Mouse (Mus musculus) limb, embryonic 10.5 days (tissue): ENCODE measurements around the gene Cdc6. TPM values are rescaled to one million over a fixed set of nuclear protein-coding genes. Genes with fewer than 3 reads are reported as not detected.
A peak's percentile ranks its signal among the peaks of the same experiment; 100 is the strongest.

Experiments used
- DNase-seq: peaks from one replicate; pipeline ENCODE4 v3.0.0-alpha.2; 2017; ENCODE audit warnings: low spot score
- H3K27ac ChIP-seq: fragments of 300-500 bp; sonication (generic); 2 replicates; pipeline ENCODE4 v1.5.1; 2016; ENCODE audit warnings: mild to moderate bottlenecking
- H3K27me3 ChIP-seq: fragments of 300-500 bp; sonication (generic); 2 replicates; pipeline ENCODE4 v1.6.1; 2016; ENCODE audit warnings: low read depth, mild to moderate bottlenecking; ENCODE audit not compliant: poor library complexity, severe bottlenecking
- H3K36me3 ChIP-seq: fragments of 300-500 bp; sonication (generic); 2 replicates; pipeline ENCODE4 v1.6.1; 2016; ENCODE audit warnings: mild to moderate bottlenecking, moderate library complexity
- H3K4me1 ChIP-seq: fragments of 300-500 bp; sonication (generic); 2 replicates; pipeline ENCODE4 v1.6.1; 2016
- H3K4me3 ChIP-seq: fragments of 300-500 bp; sonication (generic); 2 replicates; pipeline ENCODE4 v1.5.1; 2016; ENCODE audit warnings: mild to moderate bottlenecking, moderate library complexity
- H3K9me3 ChIP-seq: fragments of 300-500 bp; sonication (generic); replicated peaks from 2 replicates; pipeline ENCODE4 v1.6.1; 2016; ENCODE audit warnings: mild to moderate bottlenecking
- WGBS: fragments of 180-500 bp; shearing (Covaris S2); methylation state at CpG from one replicate; pipeline ENCODE4 v1.1.7; 2016; 5-methylcytosine and 5-hydroxymethylcytosine counted together
- polyA plus RNA-seq: library from polyadenylated mRNA; unstranded; fragments of >200 nt; fragmentation: Nextera tagmentation; extraction: Ambion mirVana; gene quantifications from 2 replicates; pipeline ENCODE4 v1.2.1, GENCODE M21; 2016

Gene Cdc6
- 69.9 and 79.5 TPM in 2 replicates for polyA plus RNA-seq

DNA sequence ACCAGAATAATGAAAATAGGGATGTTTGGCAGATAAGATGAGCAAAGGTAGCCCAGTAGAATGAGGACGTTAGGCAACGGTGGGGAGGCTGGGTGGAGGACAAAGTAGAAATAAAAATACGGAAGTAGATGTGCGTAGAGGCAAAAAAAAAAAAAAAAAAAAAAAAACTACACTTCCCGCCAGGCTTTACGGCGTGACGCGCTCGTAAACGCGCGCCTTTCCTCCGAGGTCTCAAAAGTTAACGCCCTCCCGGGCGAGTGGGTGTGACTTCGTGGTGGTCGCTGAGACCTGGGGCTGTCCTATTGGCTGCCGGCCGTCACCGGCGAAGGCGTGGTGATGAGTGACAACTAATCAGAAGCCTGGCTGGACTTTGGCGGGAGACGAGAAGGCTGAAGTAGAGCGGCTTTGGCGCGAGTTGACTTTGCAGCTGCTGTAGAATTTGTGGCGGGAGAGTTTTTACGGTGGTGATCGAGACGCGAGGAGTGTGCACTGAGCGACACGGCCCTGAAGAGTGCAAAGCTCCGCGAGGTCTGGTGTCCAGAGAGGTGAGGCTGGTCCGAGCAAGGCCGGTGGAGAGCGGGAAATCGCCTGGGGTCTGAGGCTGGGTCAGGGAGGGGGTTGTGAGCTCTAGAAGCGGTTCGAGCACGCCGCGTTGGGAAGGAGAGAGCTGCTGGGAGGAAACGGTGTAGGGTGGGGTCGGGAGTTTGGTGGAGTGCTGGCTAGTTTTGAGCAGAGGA lies at the start of gene Cdc6:
Gene Cdc6, plus strand, starts transcription at position 365 of the 737 bp plus-strand sequence.
- Histone ChIP-seq H3K27me3 (no peaks in the 10 kb centered on the region), H3K4me1 (peaks cover 44% of the 10 kb centered on the region), H3K4me3 (peak within 1 kb of the TSS; percentile 77), H3K9me3 (no peaks in the 10 kb centered on the region), H3K27ac (peak within 1 kb of the TSS; percentile 90), H3K36me3 (peaks cover 61% of the 10 kb centered on the region)
- WGBS: under 1% methylated on average over 49 of the region's 49 CpGs
- peak; percentile 95 for DNase-seq

DNA sequence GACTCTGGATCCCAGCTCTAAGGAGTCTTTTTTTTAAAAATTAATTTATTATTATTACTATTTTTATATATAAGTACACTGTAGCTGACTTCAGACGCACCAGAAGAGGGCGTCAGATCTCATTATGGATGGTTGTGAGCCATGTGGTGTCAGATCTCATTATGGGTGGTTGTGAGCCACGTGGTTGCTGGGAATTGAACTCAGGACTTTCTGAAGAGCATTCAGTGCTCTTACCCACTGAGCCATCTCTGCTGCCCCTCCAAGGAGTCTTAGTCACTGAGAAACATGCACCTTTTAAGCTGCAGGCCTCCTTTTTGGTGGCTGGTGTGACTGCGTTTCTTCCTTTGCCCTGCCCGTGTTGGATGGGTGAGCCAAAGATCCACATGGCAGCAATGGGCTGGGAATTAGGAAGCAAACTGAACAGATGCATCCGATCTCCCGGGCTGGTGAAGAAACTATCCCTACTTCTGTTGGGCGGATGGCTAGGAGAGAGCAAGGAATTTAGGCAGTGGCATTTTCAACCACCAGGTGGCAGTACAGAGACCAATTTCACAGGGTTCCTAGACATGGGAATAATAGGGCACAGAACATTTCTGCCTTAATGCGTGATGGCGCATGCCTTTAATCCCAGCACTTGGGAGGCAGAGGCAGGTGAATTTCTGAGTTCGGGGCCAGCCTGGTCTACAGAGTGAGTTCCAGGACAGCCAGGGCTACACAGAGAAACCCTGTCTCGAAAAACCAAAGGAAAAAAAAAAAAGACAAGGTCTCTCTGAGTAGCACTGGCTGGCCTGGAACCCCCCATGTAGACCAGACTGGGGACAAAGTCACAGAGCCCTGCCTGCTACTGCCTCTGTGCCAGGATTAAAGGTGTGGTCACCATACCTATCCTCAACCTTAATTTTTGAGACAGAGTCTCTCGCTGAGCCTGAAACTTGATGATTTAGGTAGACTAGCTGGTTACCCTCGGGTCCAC lies 48.6 kb upstream of the Cdc6 start:
- H3K27me3 ChIP-seq: no peaks in the 10 kb centered on the region
- no peak overlapping the region for H3K27ac ChIP-seq
- 37% methylated on average over 14 of the region's 14 CpGs for WGBS
- H3K4me3 ChIP-seq: no peak overlapping the region
- no peaks in the 10 kb centered on the region for H3K9me3 ChIP-seq
- H3K36me3 ChIP-seq: no peaks in the 10 kb centered on the region
- peaks cover 6% of the 10 kb centered on the region for H3K4me1 ChIP-seq
- peak; percentile 89 for DNase-seq

DNA sequence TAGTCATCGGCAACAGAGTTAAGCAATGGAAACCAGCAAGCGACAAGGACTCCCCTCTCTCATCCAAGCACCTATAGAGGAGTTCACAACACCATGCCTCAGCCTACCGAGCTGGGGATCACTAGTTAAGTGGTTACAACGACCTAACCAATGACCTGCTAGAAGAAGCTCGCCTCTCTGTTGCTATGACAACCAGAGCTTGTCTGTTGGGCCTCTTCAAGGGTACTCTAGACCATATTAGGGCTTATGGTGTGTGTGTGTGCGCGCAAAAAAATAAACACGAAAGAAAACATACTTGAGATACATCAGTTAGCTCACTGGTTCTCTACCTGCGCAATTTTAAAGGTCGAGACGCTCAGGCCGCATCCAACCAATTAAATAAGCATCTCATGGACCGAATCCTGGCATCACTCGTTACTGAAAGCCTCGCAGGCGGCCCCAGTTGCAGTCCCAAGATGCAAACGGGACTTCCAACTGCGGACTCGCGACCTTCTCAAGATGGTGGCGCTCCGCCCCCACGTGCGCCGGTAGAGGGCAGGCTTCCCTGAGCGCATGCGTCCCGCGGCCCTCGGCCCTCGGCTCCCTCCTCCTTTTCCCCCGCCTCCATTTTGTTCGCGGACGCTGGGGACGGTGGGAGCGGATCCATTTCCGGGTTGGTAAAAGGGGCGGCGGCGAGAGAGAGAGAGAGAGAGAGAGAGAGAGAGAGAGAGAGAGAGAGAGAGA lies 44.4 kb upstream of the Cdc6 start, which contains the start of gene Wipf2:
Gene Wipf2, plus strand, starts transcription at position 611 of the 723 bp plus-strand sequence.
- Histone ChIP-seq H3K36me3 (peaks cover 24% of the 10 kb centered on the region), H3K9me3 (no peaks in the 10 kb centered on the region), H3K27ac (peak within 1 kb of the TSS; percentile 95), H3K4me3 (peak within 1 kb of the TSS; percentile 69), H3K27me3 (no peaks in the 10 kb centered on the region), H3K4me1 (peaks cover 12% of the 10 kb centered on the region)
- peak; percentile 96 for DNase-seq
- 7% methylated on average over 41 of the region's 41 CpGs for WGBS

DNA sequence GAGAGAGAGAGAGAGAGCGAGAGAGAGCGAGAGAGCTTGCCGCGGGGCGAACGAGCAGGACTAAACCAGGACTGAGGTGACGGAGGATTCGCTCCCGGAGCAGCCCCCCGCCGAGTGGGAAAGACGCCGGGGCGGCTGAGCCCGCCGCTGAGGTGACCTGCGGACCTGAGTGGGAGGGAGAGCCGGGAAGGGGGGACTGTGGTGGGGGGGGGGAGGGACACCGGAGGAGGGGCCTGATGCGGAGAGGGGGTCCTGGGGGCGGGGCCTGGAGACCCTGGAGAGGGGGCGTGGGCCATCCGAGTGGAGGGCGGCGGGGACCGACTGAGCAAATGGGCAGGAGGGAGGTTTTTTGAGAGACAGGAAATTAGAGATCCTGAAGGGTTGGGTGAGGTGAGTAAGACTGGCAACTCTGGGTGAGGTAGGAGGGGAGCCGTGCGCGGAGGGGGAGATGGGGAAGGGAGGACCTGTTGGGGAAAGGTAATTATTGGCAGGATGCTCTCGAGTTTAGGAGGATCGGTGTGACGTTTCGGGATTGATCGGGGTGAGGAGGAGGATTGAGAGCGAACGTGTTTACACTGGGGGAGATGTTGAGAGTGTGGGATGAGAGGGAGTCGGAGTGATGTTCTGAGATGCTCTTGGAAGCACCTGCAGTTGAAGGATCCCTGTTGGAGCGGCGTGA lies 43.7 kb upstream of the Cdc6 start:
- Histone ChIP-seq H3K4me3 (peak overlapping the region; percentile 69), H3K36me3 (peaks cover 31% of the 10 kb centered on the region), H3K27me3 (no peaks in the 10 kb centered on the region), H3K27ac (peak overlapping the region; percentile 95), H3K9me3 (no peaks in the 10 kb centered on the region), H3K4me1 (peaks cover 12% of the 10 kb centered on the region)
- peak; percentile 87 for DNase-seq
- WGBS: under 1% methylated on average over 38 of the region's 39 CpGs

DNA sequence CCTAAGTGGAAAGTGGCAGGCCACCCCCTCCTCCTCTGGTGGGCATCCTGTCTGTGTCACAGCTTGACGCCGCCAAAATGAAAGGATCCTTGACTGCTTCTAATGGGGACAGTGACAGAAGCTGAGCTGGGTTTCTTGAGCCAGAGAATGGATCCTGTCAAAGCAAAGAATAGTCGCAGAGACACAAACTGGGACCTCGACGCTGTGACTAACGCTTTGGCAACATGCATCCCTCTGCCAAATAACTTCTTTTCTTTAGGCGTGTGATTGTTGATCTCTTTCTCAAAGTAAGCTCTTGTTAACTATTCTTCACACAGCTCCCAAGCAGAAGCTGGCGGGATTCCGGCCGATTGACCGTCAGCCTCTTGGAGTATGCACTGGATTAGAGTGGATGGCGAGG lies 40.3 kb upstream of the Cdc6 start:
- WGBS: 93% methylated on average over 12 of the region's 12 CpGs

DNA sequence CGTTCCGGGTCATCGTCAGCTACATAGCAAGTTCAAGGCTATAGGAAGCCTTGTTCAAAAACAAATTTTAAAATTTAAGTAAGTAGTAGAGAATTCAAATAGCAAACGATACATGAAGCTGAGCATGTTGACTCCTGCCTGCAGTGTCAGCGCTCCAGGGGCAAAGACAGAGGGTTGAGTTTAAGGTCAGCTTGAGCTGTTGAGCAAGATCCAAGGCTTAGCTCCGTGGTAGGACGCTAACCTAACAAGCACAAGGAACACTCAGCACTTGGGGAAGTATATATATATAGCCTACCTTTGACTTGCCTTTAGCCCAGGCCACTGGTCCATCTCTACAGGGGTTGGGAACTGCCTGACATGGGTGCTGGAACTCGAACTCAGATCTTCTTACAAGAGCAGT lies 37.7 kb upstream of the Cdc6 start:
- no peak overlapping the region for H3K4me3 ChIP-seq
- no peaks in the 10 kb centered on the region for H3K9me3 ChIP-seq
- H3K27ac ChIP-seq: no peak overlapping the region
- DNase-seq: no peak
- no peaks in the 10 kb centered on the region for H3K27me3 ChIP-seq
- H3K36me3 ChIP-seq: peaks cover 87% of the 10 kb centered on the region
- peaks cover 8% of the 10 kb centered on the region; the same call in 1 of the 2 replicates for H3K4me1 ChIP-seq
- 96% methylated on average over 8 of the region's 8 CpGs for WGBS

More for the DNA sequence above, 40.3 kb upstream of the Cdc6 start:
- DNase-seq: no peak
- H3K4me1 ChIP-seq: peaks cover 20% of the 10 kb centered on the region
- no peak overlapping the region for H3K27ac ChIP-seq
- no peak overlapping the region for H3K4me3 ChIP-seq
- no peaks in the 10 kb centered on the region for H3K9me3 ChIP-seq
- no peaks in the 10 kb centered on the region for H3K27me3 ChIP-seq
- H3K36me3 ChIP-seq: peaks cover 63% of the 10 kb centered on the region

DNA sequence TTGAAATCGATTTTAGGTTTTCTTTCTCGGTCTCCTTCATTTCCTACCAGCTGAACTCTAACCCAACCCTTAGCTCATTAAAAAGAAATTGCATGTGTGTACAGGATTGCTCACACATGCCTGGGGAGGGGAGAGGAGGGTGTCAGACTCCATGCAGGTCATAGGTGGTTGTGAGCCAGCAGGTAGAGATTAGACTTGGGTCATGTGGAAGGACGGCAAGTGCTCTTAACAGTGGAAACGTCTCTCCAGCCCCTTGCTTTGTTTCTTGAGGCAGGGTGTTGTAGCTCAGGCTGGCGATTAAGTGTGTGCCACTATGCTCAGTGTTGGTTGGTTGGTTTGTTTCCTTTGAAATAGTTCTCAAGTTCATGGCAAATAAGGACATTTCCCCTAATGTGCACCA lies 36.8 kb upstream of the Cdc6 start:
- 83% methylated on average over 5 of the region's 5 CpGs for WGBS
- Histone ChIP-seq H3K27me3 (no peaks in the 10 kb centered on the region), H3K27ac (no peak overlapping the region), H3K9me3 (no peaks in the 10 kb centered on the region), H3K36me3 (peaks cover 95% of the 10 kb centered on the region), H3K4me1 (peaks cover 8% of the 10 kb centered on the region; the same call in 1 of the 2 replicates), H3K4me3 (no peak overlapping the region)
- DNase-seq: no peak

DNA sequence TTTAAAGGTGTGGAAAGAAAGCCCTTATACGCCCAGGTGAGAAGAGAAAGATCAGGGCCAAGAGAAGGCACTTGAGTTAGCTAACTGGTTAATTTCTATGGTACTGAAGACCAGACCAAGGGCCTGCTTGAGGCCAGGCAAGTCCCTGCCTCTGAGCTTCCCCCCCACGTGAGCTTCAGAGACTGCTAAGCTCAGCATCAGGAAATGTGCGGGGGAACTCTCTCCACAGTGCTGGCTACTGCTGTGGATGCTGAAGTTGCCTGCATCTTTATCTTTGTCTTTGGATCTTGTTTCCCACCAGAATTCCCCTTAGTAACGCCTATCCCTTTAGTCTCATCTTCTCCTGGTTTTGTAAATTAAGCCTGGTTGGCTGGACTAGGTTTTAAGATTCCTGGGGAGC lies 36.2 kb upstream of the Cdc6 start:
- H3K9me3 ChIP-seq: no peaks in the 10 kb centered on the region
- WGBS: 69% methylated on average over 4 of the region's 4 CpGs
- H3K27ac ChIP-seq: no peak overlapping the region
- no peak for DNase-seq
- peaks cover 90% of the 10 kb centered on the region for H3K36me3 ChIP-seq
- no peaks in the 10 kb centered on the region for H3K27me3 ChIP-seq
- H3K4me3 ChIP-seq: no peak overlapping the region
- H3K4me1 ChIP-seq: peaks cover 8% of the 10 kb centered on the region; the same call in 1 of the 2 replicates

DNA sequence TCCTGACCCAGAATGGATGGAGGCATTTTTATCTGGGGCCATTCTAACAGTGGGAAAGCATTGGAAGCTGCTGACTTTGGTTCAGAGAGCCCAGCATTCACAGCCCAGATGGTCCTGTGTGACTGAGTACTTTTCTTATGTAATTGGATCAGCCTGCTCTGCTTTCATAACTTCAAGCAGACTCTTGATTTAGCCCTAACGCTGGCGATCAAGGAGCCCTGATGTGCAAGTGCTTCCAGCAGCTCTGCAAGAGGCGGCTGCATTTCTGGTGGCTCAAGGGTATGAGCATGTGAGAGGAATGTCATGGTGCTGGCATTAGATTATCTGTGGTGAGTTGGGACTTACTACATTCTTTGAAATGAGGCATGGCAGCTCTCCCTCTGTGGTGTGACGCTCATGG lies 35.6 kb upstream of the Cdc6 start:
- Histone ChIP-seq H3K4me1 (peaks cover 8% of the 10 kb centered on the region; the same call in 1 of the 2 replicates), H3K9me3 (no peaks in the 10 kb centered on the region), H3K27me3 (no peaks in the 10 kb centered on the region), H3K4me3 (no peak overlapping the region), H3K27ac (no peak overlapping the region), H3K36me3 (peaks cover 85% of the 10 kb centered on the region)
- WGBS: 85% methylated on average over 4 of the region's 4 CpGs
- DNase-seq: no peak

DNA sequence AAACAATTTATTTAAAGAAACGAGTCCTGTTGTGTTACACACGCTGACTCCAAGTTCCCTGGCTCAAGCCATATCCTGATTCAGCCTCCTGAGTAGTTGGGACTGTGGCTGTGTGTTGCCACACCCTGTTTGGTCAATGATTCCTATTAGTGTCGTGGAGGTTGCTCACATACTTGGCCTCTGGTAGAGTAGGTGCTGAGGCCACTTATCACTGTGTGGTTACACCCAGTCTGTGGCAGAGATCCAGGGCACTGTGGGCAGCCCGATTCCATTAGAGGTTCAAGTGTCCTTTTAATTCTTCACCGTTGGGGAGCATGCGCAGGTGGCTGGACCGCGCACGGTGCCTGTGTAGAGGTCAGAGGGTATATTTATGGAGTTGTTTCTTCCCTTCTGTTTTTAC lies 33.7 kb upstream of the Cdc6 start:
- WGBS: 96% methylated on average over 9 of the region's 9 CpGs
- H3K27me3 ChIP-seq: no peaks in the 10 kb centered on the region

DNA sequence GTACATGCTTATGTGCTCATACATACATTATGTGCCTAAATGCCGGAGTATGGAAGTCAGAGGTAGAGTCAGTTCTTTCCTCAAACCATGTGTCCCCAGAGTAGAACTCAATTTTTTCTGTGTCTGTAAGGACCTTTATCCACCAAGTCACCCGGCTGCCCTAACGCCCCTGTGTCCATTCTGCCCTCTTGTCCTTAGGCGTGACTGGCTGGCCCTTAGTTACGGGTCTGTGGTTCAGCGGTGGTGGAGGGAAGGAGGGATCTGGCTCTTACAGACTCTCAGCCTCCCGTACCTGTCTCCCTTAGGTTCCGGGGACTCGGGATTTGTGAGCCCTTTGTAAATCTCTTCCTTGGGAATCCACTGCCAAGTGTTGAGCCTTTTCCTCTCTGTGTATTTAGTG lies 30.6 kb upstream of the Cdc6 start:
- 85% methylated on average over 9 of the region's 9 CpGs for whole genome bisulfite sequencing
- Histone ChIP-seq H3K36me3 (peaks cover 64% of the 10 kb centered on the region), H3K27ac (no peak overlapping the region)

More for the DNA sequence above, 33.7 kb upstream of the Cdc6 start:
- Histone ChIP-seq H3K27ac (no peak overlapping the region), H3K4me1 (peaks cover 18% of the 10 kb centered on the region), H3K4me3 (no peak overlapping the region), H3K36me3 (peaks cover 72% of the 10 kb centered on the region), H3K9me3 (no peaks in the 10 kb centered on the region)
- DNase-seq: no peak

DNA sequence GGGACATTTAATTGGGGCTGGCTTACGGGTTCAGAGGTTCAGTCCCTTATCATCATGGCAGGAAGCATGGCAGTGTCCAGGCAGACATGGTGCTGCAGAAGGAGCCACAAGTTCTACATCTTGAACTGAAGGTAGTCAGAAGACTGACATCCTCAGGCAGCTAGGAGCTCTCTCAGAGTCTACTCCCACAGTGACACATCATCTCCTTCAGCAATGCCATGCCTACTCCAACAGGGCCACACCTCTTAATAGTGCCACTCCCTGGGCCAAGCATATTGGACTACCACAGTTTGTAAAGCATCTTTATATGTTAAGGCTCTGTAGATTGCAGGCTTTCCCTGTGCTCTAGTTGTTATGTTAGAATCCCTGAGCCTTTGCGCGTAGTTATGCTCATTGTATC lies 19.9 kb upstream of the Cdc6 start:
- Histone ChIP-seq H3K27ac (no peak overlapping the region), H3K27me3 (no peaks in the 10 kb centered on the region), H3K4me1 (peaks cover 9% of the 10 kb centered on the region), H3K9me3 (no peaks in the 10 kb centered on the region), H3K4me3 (no peak overlapping the region), H3K36me3 (peaks cover 89% of the 10 kb centered on the region)
- no peak for DNase-seq
- WGBS: 97% methylated on average over 3 of the region's 3 CpGs

More for the DNA sequence above, 30.6 kb upstream of the Cdc6 start:
- DNase-seq: no peak
- Histone ChIP-seq H3K9me3 (no peaks in the 10 kb centered on the region), H3K4me3 (no peak overlapping the region), H3K4me1 (peaks cover 11% of the 10 kb centered on the region), H3K27me3 (no peaks in the 10 kb centered on the region)
